Mouse (Mus musculus) myocyte (in vitro differentiated cells): Measurements from ENCODE around the gene Ube2g1. TPM values are rescaled to one million over a fixed set of nuclear protein-coding genes. Genes with fewer than 3 reads are reported as not detected.

Source experiments
- H3K27me3 ChIP-seq: one replicate; pipeline ENCODE4 v1.6.1; 2011; ENCODE audit not compliant: control insufficient read depth, insufficient read depth, insufficient read length
- H3K36me3 ChIP-seq: one replicate; pipeline ENCODE4 v1.6.1; 2011; ENCODE audit not compliant: control insufficient read depth, insufficient read depth
- H3K4me2 ChIP-seq: one replicate; pipeline ENCODE4 v1.6.1; 2011; ENCODE audit warnings: low read depth, control low read depth
- H3K4me3 ChIP-seq: one replicate; pipeline ENCODE4 v1.5.1; 2011; ENCODE audit warnings: mild to moderate bottlenecking, control low read depth, moderate library complexity
- H3K79me2 ChIP-seq: one replicate; pipeline ENCODE4 v1.6.1; 2011; ENCODE audit not compliant: control insufficient read depth, insufficient read depth
- H3ac ChIP-seq: one replicate; pipeline ENCODE4 v1.6.1; 2011; ENCODE audit not compliant: control insufficient read depth, insufficient read length
- CEBPB ChIP-seq: IDR thresholded peaks from 2 replicates; pipeline ENCODE4 v1.6.1; 2011; ENCODE audit warnings: mild to moderate bottlenecking, moderate library complexity; ENCODE audit not compliant: poor library complexity, insufficient read depth, severe bottlenecking
- E2F4 ChIP-seq: IDR thresholded peaks from one replicate; pipeline ENCODE4 v1.6.1; 2011; ENCODE audit warnings: mild to moderate bottlenecking, control low read depth, moderate library complexity; ENCODE audit not compliant: insufficient read depth
- MAX ChIP-seq: IDR thresholded peaks from one replicate; pipeline ENCODE4 v1.6.1; 2011; ENCODE audit warnings: low read depth, mild to moderate bottlenecking, control low read depth
- MYOD1 ChIP-seq, 3 experiments: IDR thresholded peaks; one replicate each; pipeline ENCODE4 v1.6.1; 2011; ENCODE audit warnings: control low read depth in 2 of 3, low read depth in 2 of 3, mild to moderate bottlenecking in 2 of 3, moderate library complexity in 1 of 3; ENCODE audit not compliant: insufficient read length in 2 of 3, control insufficient read depth in 1 of 3
- MYOG ChIP-seq, 3 experiments: IDR thresholded peaks; one replicate each; pipeline ENCODE4 v1.6.1; 2011; ENCODE audit warnings: control low read depth in 2 of 3, low read depth in 2 of 3, mild to moderate bottlenecking in 2 of 3; ENCODE audit not compliant: insufficient read length in 2 of 3, control insufficient read depth in 1 of 3, insufficient read depth in 1 of 3
- POLR2A ChIP-seq: IDR thresholded peaks from one replicate; pipeline ENCODE4 v1.6.1; 2011; ENCODE audit warnings: low read depth, mild to moderate bottlenecking, control low read depth, moderate library complexity; ENCODE audit not compliant: insufficient read length
- POLR2AphosphoS2 ChIP-seq: IDR thresholded peaks from one replicate; pipeline ENCODE4 v1.6.1; 2011; ENCODE audit warnings: low read depth, control low read depth; ENCODE audit not compliant: insufficient read length
- REST ChIP-seq: IDR thresholded peaks from one replicate; pipeline ENCODE4 v1.6.1; 2011; ENCODE audit warnings: mild to moderate bottlenecking, control low read depth, moderate library complexity; ENCODE audit not compliant: insufficient read depth, insufficient read length
- SRF ChIP-seq: IDR thresholded peaks from one replicate; pipeline ENCODE4 v1.6.1; 2011; ENCODE audit warnings: low read depth; ENCODE audit not compliant: control insufficient read depth, insufficient read length
- TCF12 ChIP-seq: IDR thresholded peaks from one replicate; pipeline ENCODE4 v1.6.1; 2011; ENCODE audit warnings: mild to moderate bottlenecking, control low read depth; ENCODE audit not compliant: poor library complexity, insufficient read depth, severe bottlenecking
- TCF3 ChIP-seq: IDR thresholded peaks from one replicate; pipeline ENCODE4 v1.6.1; 2011; ENCODE audit warnings: low read depth, control low read depth; ENCODE audit not compliant: insufficient read length
- USF1 ChIP-seq: IDR thresholded peaks from one replicate; pipeline ENCODE4 v1.6.1; 2011; ENCODE audit warnings: low read depth, mild to moderate bottlenecking, control low read depth, moderate library complexity
- polyA plus RNA-seq: library from polyadenylated mRNA; unstranded; fragments of >200 nt; fragmentation: generic; extraction: Trizol; gene quantifications from one replicate; pipeline ENCODE4 v1.2.1, GENCODE M21; 2012; ENCODE audit warnings: missing spikeins

Ube2g1 gene
- 13.2 TPM for polyA plus RNA-seq

DNA sequence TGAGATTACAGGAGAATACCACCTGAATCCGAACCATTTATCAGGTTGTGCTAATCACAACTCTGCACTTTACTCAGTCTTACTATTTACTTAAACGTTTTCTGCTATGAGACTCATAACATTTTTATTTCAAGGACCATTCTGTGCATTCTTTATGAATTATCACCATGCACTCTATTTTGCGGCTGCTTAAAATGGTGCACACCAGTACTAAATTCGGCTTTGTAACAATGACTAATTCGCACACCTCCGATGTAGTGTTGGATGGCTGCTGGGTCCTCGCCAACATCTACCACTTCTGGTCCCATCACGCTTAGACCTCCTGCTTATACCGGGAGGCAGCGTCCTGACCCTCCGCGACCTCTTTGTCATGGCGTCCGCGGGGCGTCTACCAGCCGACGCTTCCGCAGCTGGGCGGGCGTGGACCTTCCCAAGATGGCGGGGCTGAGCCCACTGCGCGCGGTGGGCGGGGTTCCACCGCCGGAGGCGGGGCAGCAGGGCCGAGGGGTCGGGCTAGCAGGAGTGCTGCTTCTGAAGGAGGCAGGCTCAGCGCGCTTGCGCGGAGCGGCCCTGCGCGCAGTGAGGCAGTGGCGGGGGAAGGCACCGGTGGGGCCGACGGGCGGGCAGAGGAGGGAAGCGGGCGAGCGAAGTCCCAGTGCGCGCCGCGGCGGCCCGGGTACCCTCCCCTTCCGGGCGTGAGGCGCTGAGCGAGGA is at the start of gene Ube2g1:
Gene Ube2g1, plus strand, starts transcription at position 590 of the 714 bp plus-strand sequence.
- TF ChIP-seq MYOG (IDR thresholded peaks at IDR 0.05; ENCODE audit: control insufficient read depth in 1 of 3, insufficient read depth in 1 of 3, insufficient read length in 2 of 3, low read depth in 2 of 3) (peak in 2 of 3 experiments; percentile 73 to 74), CEBPB (no peak), POLR2AphosphoS2 (peak; percentile 96), E2F4 (peak; percentile 15), MYOD1 (IDR thresholded peaks at IDR 0.05; ENCODE audit: control insufficient read depth in 1 of 3, insufficient read length in 2 of 3, low read depth in 2 of 3) (peak in 2 of 3 experiments; percentile 27 to 43), POLR2A (peak; percentile 95), REST (no peak), TCF3 (no peak)
- peak within 1 kb of the TSS; percentile 93 for H3ac ChIP-seq
- H3K27me3 ChIP-seq: no peaks in the 10 kb centered on the region
- no peaks in the 10 kb centered on the region for H3K36me3 ChIP-seq
- H3K79me2 ChIP-seq: peaks cover 36% of the 10 kb centered on the region
- peak within 1 kb of the TSS; percentile 85 for H3K4me2 ChIP-seq
- peak within 1 kb of the TSS; percentile 42 for H3K4me3 ChIP-seq

- no peaks in the 10 kb centered on the region for H3K36me3 ChIP-seq
- no peaks in the 10 kb centered on the region for H3K79me2 ChIP-seq
- TF ChIP-seq MAX: no peak
- no peak for TF ChIP-seq MYOD1 (IDR thresholded peaks at IDR 0.05; ENCODE audit: control insufficient read depth in 1 of 3, insufficient read length in 2 of 3, low read depth in 2 of 3)
- no peak for TF ChIP-seq USF1
- TF ChIP-seq MYOG (IDR thresholded peaks at IDR 0.05; ENCODE audit: control insufficient read depth in 1 of 3, insufficient read depth in 1 of 3, insufficient read length in 2 of 3, low read depth in 2 of 3): no peak
- TF ChIP-seq REST: no peak
- H3K27me3 ChIP-seq: peaks cover 20% of the 10 kb centered on the region
- H3K4me2 ChIP-seq: no peak overlapping the region
- H3ac ChIP-seq: no peak overlapping the region
- H3K4me3 ChIP-seq: no peak overlapping the region
These were observed 48.9 kb upstream of the Ube2g1 start for GRCm38 (mm10) chr11:72558155-72558554.

GRCm38 (mm10) chr11:72560661-72561060 is 46.4 kb upstream of the Ube2g1 start:
- H3K4me3 ChIP-seq: no peak overlapping the region
- no peak overlapping the region for H3K4me2 ChIP-seq
- no peak overlapping the region for H3ac ChIP-seq
- TF ChIP-seq MAX: no peak
- TF ChIP-seq CEBPB: no peak
- TF ChIP-seq REST: no peak
- no peak for TF ChIP-seq TCF3
- TF ChIP-seq MYOD1 (IDR thresholded peaks at IDR 0.05; ENCODE audit: control insufficient read depth in 1 of 3, insufficient read length in 2 of 3, low read depth in 2 of 3): no peak
- no peak for TF ChIP-seq SRF
- peaks cover 20% of the 10 kb centered on the region for H3K27me3 ChIP-seq
- H3K79me2 ChIP-seq: no peaks in the 10 kb centered on the region
- no peaks in the 10 kb centered on the region for H3K36me3 ChIP-seq

DNA sequence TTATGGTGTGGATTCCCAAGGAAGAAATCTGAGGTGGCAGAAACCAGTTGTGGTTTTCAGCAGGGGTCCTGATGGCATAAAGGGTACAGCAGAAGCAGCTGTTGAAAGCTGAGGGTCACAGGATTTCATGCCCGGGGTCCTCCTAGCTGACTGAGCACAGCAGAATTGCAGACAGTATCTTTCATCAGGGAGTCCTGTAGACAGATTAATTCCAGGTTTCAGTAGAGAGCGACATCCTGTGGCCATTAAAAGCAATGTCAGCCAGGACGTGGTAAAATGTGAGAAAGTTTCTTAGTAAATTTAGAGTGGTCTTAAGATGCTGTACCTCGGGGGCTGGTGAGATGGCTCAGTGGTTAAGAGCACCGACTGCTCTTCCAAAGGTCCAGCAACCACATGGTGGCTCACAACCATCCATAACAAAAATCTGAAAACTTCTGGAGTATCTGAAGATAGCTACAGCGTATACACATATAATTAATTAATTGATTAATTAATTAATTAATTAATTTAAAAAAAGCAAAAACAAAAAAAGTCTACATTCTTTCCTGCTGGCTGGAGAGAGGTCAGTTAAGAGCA is 42.8 kb upstream of the Ube2g1 start:
- TF ChIP-seq MYOG (IDR thresholded peaks at IDR 0.05; ENCODE audit: control insufficient read depth in 1 of 3, insufficient read depth in 1 of 3, insufficient read length in 2 of 3, low read depth in 2 of 3) (no peak), TCF3 (no peak), USF1 (no peak), SRF (no peak), TCF12 (no peak), CEBPB (no peak), MAX (no peak), MYOD1 (IDR thresholded peaks at IDR 0.05; ENCODE audit: control insufficient read depth in 1 of 3, insufficient read length in 2 of 3, low read depth in 2 of 3) (no peak), E2F4 (no peak), POLR2A (no peak), POLR2AphosphoS2 (no peak), REST (no peak)
- no peak overlapping the region for H3K4me3 ChIP-seq
- peak overlapping the region; percentile 37 for H3K4me2 ChIP-seq
- H3K27me3 ChIP-seq: peaks cover 20% of the 10 kb centered on the region
- no peaks in the 10 kb centered on the region for H3K79me2 ChIP-seq
- no peaks in the 10 kb centered on the region for H3K36me3 ChIP-seq
- H3ac ChIP-seq: no peak overlapping the region

DNA sequence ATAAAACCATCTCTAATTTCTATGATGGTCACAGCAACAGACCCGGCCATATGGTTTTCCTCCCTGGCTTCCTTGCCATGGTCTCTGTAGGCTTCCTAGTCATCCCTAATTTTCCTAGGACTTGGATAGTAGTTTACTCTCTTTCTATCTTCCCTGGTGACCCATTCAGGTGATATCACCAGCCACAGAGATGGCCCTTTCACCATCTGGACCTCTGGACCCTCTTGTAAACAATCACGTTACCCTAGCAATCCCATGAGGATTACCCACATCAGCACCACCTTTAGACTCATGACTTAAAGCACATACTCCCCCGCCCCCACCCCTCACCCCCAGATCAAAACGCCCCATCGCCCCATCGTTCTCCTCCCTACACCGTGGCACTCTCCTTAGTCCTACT is 40.8 kb upstream of the Ube2g1 start:
- H3K79me2 ChIP-seq: no peaks in the 10 kb centered on the region
- no peak for TF ChIP-seq SRF
- no peak for TF ChIP-seq TCF12
- TF ChIP-seq POLR2AphosphoS2: no peak
- TF ChIP-seq USF1: no peak
- TF ChIP-seq TCF3: no peak
- TF ChIP-seq MYOD1 (IDR thresholded peaks at IDR 0.05; ENCODE audit: control insufficient read depth in 1 of 3, insufficient read length in 2 of 3, low read depth in 2 of 3): no peak
- TF ChIP-seq MYOG (IDR thresholded peaks at IDR 0.05; ENCODE audit: control insufficient read depth in 1 of 3, insufficient read depth in 1 of 3, insufficient read length in 2 of 3, low read depth in 2 of 3): no peak
- no peak for TF ChIP-seq REST
- no peak for TF ChIP-seq MAX
- no peak for TF ChIP-seq CEBPB
- TF ChIP-seq E2F4: no peak
- TF ChIP-seq POLR2A: no peak
- no peak overlapping the region for H3ac ChIP-seq
- H3K27me3 ChIP-seq: peaks cover 12% of the 10 kb centered on the region
- H3K36me3 ChIP-seq: no peaks in the 10 kb centered on the region
- no peak overlapping the region for H3K4me2 ChIP-seq
- H3K4me3 ChIP-seq: no peak overlapping the region
